Mouse (Mus musculus) hindbrain, postnatal 0 days (tissue): ENCODE data around the gene Boll. TPM values are rescaled to one million over a fixed set of nuclear protein-coding genes. Genes with fewer than 3 reads are reported as not detected.

Experiments
- ATAC-seq: fragments of 200-750 bp; cut with Nextera tagmentation; 2 replicates; pipeline ENCODE4 v1.8.0; 2017; ENCODE audit warnings: mild to moderate bottlenecking, moderate TSS enrichment, moderate library complexity
- DNase-seq: peaks from one replicate; pipeline ENCODE4 v3.0.0-alpha.2; 2015; ENCODE audit warnings: low spot score
- H3K27ac ChIP-seq: fragments of 300-500 bp; sonication (generic); 2 replicates; pipeline ENCODE4 v1.5.1; 2014; ENCODE audit warnings: mild to moderate bottlenecking
- H3K27me3 ChIP-seq: fragments of 300-500 bp; sonication (generic); 2 replicates; pipeline ENCODE4 v1.6.1; 2014; ENCODE audit warnings: low read length, mixed read lengths; ENCODE audit not compliant: insufficient read depth
- H3K36me3 ChIP-seq: fragments of 300-500 bp; sonication (generic); 2 replicates; pipeline ENCODE4 v1.6.1; 2014; ENCODE audit warnings: low read length, mixed read lengths; ENCODE audit not compliant: insufficient read depth
- H3K4me1 ChIP-seq: fragments of 300-500 bp; sonication (generic); 2 replicates; pipeline ENCODE4 v1.6.1; 2014; ENCODE audit warnings: antibody characterized with exemption, low read length, mixed read lengths; ENCODE audit not compliant: insufficient read depth
- H3K4me2 ChIP-seq: fragments of 300-500 bp; sonication (generic); 2 replicates; pipeline ENCODE4 v1.6.1; 2014; ENCODE audit warnings: low read depth, mild to moderate bottlenecking, low read length, moderate library complexity, mixed read lengths
- H3K4me3 ChIP-seq: fragments of 300-500 bp; sonication (generic); 2 replicates; pipeline ENCODE4 v1.5.1; 2014; ENCODE audit warnings: low read length
- H3K9ac ChIP-seq: fragments of 300-500 bp; sonication (generic); replicated peaks from 2 replicates; pipeline ENCODE4 v1.6.1; 2014; ENCODE audit warnings: mild to moderate bottlenecking, low read length, moderate library complexity, mixed read lengths
- H3K9me3 ChIP-seq: fragments of 300-500 bp; sonication (generic); 2 replicates; pipeline ENCODE4 v1.6.1; 2016; ENCODE audit warnings: low read length, mixed read lengths
- CTCF ChIP-seq: IDR thresholded peaks from 2 replicates; pipeline ENCODE4 v1.5.1; 2016; ENCODE audit warnings: antibody characterized with exemption, control low read depth, low read depth
- WGBS: fragments of 180-500 bp; shearing (Covaris S2); extraction: QIAGEN DNeasy Blood & Tissue Kit; methylation state at CpG from one replicate; pipeline ENCODE4 v1.1.7; 2014; 5-methylcytosine and 5-hydroxymethylcytosine counted together
- polyA plus RNA-seq: library from polyadenylated mRNA; unstranded; fragments of >200 nt; fragmentation: Nextera tagmentation; extraction: Ambion mirVana; gene quantifications from 2 replicates; pipeline ENCODE4 v1.2.1, GENCODE M21; 2015
- total RNA-seq: library from RNA; depleted of rRNA; stranded (reverse); fragments of >200 nt; gene quantifications from 2 replicates; pipeline ENCODE4 v1.2.3, GENCODE M21; 2014; rRNA removed

Boll gene
- total and polyA plus RNA-seq, 2 experiments from 2014 or later = 0.49 TPM; not detected in 1

DNA sequence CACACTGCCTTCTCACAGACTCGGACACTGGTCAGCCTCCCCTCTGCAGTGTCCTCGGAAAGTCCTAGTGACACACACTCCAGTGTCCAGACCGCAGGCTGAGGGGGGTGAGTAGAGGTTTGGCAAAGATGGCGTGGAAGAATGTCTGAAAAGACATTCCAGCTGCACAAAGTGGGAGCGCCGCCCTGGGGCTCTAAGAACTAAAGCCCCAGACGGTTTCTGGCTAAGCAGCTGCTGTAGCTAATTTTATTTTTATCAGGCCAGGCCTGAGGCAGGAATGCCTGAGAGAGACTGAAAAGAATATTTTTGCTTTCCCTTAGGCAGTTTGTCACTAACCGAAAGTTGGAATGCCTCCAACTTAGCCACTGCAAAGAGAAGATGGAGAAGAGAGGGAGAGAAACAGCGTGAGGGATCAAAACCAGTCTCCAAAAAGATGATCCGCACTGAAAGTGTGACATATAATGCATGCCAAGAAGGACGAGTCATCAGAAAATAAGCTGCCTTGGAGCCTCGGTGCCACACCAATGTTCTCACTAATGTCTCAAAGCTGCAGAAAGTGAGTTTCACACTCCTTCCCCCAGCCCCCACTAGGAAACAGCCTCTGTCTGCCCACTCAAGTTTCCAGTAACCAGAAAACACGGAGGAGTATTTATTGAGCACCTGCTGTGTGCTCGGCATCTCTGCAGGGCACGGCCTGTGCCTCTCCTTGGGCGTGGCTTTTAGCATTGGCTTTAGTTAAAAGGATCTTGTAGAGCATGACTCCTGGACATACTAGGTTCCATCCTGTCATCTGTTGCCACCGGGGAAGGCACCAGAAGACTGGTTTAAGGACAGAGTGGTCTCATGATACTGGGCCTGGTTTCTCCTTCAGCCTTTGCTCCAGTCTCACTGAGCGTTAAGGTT is 161.2 kb downstream of the Boll start:
- 45% methylated on average over 18 of the region's 18 CpGs for WGBS
- H3K27ac ChIP-seq = peak overlapping the region; percentile 58
- ATAC-seq = peak; percentile 81

DNA sequence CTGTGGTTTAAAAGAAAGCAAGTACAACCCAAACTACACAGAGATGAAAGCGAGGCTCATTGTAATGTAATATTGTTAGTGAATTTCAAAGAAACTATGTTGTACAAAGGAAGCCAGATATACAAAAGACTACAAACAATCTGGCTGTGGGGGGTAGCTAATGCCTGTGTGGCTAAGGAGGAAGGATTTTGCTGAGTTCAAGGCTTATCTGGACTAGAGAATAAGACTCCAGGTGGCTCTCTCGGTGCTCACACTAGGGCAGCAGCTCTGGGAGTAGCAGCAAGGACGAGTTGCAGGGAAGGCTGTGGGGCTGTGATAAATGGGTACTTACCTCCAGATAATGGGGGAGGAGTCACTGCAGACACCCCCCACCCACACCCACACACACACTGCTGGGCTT is 164.6 kb downstream of the Boll start:
- no peak overlapping the region for H3K9ac ChIP-seq
- ATAC-seq (no peak), DNase-seq (no peak)
- H3K4me3 ChIP-seq = no peak overlapping the region
- no peak overlapping the region for H3K4me2 ChIP-seq
- no peaks in the 10 kb centered on the region for H3K27me3 ChIP-seq
- H3K4me1 ChIP-seq = peaks cover 14% of the 10 kb centered on the region
- TF ChIP-seq CTCF = no peak
- no peaks in the 10 kb centered on the region for H3K9me3 ChIP-seq
- WGBS = 28% methylated on average over 3 of the region's 3 CpGs
- no peaks in the 10 kb centered on the region for H3K36me3 ChIP-seq
- no peak overlapping the region for H3K27ac ChIP-seq

More for the DNA sequence above, 161.2 kb downstream of the Boll start:
- H3K9ac ChIP-seq = no peak overlapping the region
- DNase-seq = peak; percentile 56
- H3K4me3 ChIP-seq = no peak overlapping the region
- H3K4me2 ChIP-seq = peak overlapping the region; percentile 6; the same call in 1 of the 2 replicates
- H3K9me3 ChIP-seq = no peaks in the 10 kb centered on the region
- peaks cover 4% of the 10 kb centered on the region; the same call in 1 of the 2 replicates for H3K4me1 ChIP-seq
- H3K36me3 ChIP-seq = no peaks in the 10 kb centered on the region
- no peak for TF ChIP-seq CTCF
- H3K27me3 ChIP-seq = no peaks in the 10 kb centered on the region

Other genes starting within 250 kb of the Boll start
- 53.6 and 62.9 TPM in 2 replicates for gene Mob4, start 232.2 kb downstream of the Boll start, total RNA-seq
- 141 and 146 TPM in 2 replicates for gene Mob4, start 232.2 kb downstream of the Boll start, polyA plus RNA-seq
- 11.2 and 14.2 TPM in 2 replicates for gene Rftn2, start 136.7 kb downstream of the Boll start, total RNA-seq
- gene Rftn2, start 136.7 kb downstream of the Boll start, polyA plus RNA-seq = 14.9 and 19.9 TPM in 2 replicates
- gene Mars2, start 126.3 kb downstream of the Boll start, total RNA-seq = 9.3 and 10.6 TPM in 2 replicates
- gene Mars2, start 126.3 kb downstream of the Boll start, polyA plus RNA-seq = 2.4 and 2.6 TPM in 2 replicates
- 7.2 and 8.2 TPM in 2 replicates for gene Plcl1, start 42.5 kb upstream of the Boll start, total RNA-seq
- gene Plcl1, start 42.5 kb upstream of the Boll start, polyA plus RNA-seq = 4.0 and 4.3 TPM in 2 replicates